Mouse (Mus musculus) kidney, postnatal 25 days (tissue): ENCODE measurements around the gene Gpt2.

Source experiments
- DNase-seq, 2 experiments: peaks; one replicate each; pipeline ENCODE4 v3.0.0; 2021; ENCODE audit warnings: mixed read lengths in 2 of 2

Gene Gpt2

GRCm38 (mm10) chr8:85528959-85529358 lies 36.6 kb downstream of the Gpt2 start:
- no peak for DNase-seq

DNA sequence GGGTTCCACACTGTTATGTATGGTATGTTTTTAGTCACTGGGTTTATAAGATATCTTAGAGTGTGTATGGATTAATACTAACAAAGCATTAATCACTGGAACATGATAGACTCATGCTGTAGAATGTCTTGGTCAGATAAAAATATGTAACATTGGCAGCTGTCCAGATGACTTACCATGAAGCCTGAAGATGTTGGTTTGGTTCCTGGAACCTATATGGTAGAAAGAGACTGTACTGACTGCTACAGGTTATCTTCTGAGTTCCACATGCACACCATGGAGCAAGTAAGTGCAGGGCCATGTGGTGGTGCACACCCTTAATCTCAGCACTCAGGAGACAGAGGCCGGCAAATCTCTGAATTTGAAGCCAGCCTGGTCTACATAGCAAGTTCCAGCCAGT lies 38.3 kb downstream of the Gpt2 start:
- no peak for DNase-seq

GRCm38 (mm10) chr8:85531471-85531870 lies 39.1 kb downstream of the Gpt2 start:
- DNase-seq: no peak

DNA sequence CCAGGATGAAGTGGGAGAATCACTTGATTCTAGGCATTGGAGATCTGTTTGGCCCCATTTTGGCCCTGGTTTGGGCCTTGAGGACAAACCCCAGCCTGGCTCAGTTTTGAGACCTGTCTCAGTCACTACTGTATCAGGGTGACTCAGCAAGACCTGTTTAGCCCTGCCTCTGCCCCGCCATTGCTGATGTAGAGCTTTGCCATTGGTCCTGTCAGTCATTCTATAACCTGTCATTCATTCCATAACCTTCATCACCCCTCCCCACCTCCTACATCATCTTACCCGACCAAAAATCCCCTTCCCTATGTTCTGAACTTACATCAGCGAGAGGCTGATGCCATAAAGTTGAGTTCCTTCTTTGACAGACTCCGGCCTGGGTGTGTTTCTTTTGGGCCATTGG lies 40.5 kb downstream of the Gpt2 start:
- DNase-seq: no peak

GRCm38 (mm10) chr8:85533434-85533833 lies 41.1 kb downstream of the Gpt2 start:
- no peak for DNase-seq

DNA sequence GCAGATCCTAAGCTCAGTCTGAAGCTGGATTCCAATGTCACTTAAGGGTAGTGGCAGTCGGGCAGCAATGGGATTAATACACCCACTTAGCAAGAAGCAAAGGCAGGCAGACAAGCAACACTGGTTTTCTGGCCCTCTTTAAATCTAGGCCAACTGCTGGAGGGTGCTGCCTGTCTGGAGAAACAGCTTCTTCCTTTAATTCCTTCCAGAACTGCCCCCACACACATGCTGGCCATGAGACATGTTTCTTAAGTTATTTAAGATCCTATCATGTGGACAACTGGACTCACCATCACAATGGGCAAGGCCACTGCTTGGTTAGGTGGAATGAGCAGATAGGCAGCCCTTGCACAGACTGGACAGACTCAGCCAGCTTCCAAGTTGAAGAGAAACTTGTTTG lies 41.8 kb downstream of the Gpt2 start:
- DNase-seq: no peak

- no peak for DNase-seq
These were observed 44.0 kb downstream of the Gpt2 start for GRCm38 (mm10) chr8:85536332-85536731.

DNA sequence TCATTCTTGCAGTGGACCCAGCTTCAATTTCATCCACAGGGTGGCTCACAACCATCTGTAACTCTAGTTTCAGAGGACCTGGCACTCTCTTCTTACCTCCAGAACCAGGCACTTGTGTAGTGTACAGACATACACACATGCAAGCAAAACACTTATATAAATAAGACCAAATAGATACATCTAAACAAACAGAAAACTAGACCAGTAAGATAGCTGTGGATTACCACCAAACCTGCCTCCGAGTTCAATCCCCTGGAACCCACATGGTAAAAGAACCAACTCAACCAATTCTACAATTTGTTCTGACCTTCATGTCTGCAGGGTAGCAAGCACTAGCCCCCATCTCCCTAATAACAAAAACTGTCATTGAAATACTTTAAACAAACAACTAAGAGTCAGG lies 59.6 kb downstream of the Gpt2 start:
- DNase-seq: no peak

DNA sequence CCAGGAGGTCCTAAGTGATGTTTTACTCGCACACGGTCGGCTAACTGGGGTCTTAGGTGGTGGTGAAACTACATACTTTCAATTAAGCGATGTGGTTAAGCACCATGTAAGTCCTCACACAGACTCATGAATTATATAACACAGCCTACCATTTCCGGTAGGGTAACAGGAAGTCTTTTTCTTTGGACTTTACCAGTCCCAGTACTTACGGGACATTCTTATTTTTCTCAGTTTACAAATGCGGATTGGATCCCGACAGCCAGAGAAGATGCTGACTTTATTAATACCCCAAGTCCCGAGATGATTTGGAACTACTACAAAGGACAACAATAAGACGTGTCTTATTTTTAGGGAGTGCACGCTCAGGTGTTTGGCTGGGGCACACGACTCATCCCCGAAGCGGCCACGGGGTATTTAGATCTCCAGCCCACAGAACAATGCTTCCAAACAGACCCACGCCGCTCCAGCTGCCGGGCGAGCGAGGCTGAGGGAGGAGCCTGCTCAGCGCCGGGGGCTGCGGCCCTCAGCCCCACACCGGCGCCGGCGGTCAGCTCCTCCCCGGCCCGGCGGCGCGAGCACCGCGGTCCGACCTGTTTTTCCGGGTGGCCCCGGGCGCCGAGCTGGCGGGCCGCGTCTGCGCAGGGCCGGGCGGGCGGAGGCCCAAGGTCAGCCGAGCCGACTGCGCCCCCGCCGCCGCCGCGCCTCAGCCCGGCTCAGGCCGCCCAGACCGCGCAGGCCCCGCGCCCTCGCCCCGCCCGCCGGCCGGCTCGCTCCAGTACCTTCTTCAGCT lies 62.2 kb downstream of the Gpt2 start:
- DNase-seq: no peak

GRCm38 (mm10) chr8:85555181-85556145 lies 63.1 kb downstream of the Gpt2 start, which contains the start of gene Dnaja2:
Gene Dnaja2 (minus strand): TSS chr8:85555344.
- peak; percentile 89 to 94 for DNase-seq

DNA sequence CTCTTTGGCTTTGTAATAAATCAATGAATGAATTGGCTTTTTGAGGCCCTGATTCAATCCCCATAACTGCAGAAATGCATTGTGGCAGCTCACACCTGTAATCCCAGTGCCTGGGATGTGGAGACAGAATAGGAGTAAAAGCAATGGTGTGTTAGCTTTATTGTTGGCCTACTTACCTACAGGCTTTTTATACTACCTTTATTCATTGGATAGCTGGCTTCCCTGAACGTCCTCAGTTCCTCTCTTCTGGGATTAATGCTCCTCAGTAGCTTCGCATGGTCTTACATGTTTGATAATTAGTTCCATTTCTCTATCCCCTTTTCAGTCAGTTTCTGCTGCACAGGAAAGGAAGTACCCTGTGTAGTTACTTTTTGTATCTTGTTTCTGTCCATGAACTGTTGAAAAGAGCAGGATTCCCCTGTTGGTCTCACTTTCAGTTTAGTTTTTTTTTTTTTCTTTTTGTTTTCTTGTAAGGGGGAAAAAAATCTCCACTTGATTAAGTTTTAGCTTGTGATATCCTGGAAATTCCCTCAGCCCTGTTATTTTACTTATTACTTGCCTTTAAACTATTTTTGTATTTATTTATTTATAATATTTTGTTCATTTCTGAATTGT lies 64.7 kb downstream of the Gpt2 start:
- DNase-seq: no peak

- DNase-seq: no peak
These were observed 65.2 kb downstream of the Gpt2 start for GRCm38 (mm10) chr8:85557601-85557986.

GRCm38 (mm10) chr8:85559201-85559600 lies 66.8 kb downstream of the Gpt2 start:
- no peak for DNase-seq

GRCm38 (mm10) chr8:85559966-85560365 lies 67.6 kb downstream of the Gpt2 start:
- no peak for DNase-seq

DNA sequence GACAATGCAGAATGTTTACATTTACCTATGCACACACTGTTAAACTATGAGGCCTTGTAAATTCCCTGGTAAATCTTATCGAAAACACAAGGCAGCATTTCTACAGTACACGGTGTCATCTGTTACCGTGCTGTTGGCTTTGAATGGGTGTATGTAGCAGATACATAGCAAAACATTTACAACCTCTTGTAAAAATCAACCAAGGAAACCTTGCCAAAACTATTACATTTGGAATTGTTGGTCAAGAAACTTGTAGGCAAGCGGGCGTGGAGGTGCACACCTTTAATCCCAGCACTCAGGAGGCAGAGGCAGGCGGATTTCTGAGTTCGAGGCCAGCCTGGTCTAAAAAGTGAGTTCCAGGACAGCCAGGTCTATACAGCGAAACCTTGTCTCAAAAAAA lies 71.0 kb downstream of the Gpt2 start:
- peak; percentile 11 to 36 for DNase-seq

- DNase-seq: no peak
These were observed 72.8 kb downstream of the Gpt2 start for GRCm38 (mm10) chr8:85565186-85565585.

DNA sequence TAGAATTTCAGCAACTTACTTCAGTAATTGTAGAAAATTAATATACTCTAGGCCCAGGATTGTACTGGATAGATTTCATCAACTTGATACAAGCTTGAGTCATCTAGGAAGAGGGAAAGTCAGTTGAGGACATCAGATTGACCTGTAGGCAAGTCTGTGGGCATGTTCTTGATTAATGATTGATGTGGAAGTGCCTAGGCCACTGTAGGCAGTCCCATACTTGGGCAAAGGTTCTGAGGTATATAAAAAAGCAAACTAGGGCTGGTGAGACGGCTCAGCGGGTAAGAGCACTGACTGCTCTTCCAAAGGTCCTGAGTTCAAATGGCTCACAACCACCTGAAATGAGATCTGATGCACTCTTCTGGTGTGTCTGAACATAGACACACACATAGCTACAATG lies 75.4 kb downstream of the Gpt2 start:
- peak; percentile 33 to 72 for DNase-seq

GRCm38 (mm10) chr8:85570466-85570865 lies 78.1 kb downstream of the Gpt2 start:
- DNase-seq: no peak

GRCm38 (mm10) chr8:85573972-85574496 lies 81.7 kb downstream of the Gpt2 start:
- no peak for DNase-seq
